Mouse (Mus musculus) limb, embryonic 13.5 days (tissue): Measurements from ENCODE around the gene Adamtsl5. TPM values are rescaled to one million over a fixed set of nuclear protein-coding genes. Genes with fewer than 3 reads are reported as not detected.

ENCODE experiments used
- ATAC-seq: fragments of 200-750 bp; cut with Nextera tagmentation; 2 replicates; pipeline ENCODE4 v1.8.0; 2017; ENCODE audit warnings: low read depth, moderate number of reproducible peaks, moderate TSS enrichment; ENCODE audit not compliant: low FRiP score
- H3K27ac ChIP-seq: fragments of 300-500 bp; sonication (generic); 2 replicates; pipeline ENCODE4 v1.5.1; 2015; ENCODE audit warnings: inconsistent platforms, mild to moderate bottlenecking, moderate library complexity
- H3K27me3 ChIP-seq: fragments of 300-500 bp; sonication (generic); 2 replicates; pipeline ENCODE4 v1.6.1; 2015; ENCODE audit warnings: mild to moderate bottlenecking, inconsistent platforms
- H3K36me3 ChIP-seq: fragments of 300-500 bp; sonication (generic); 2 replicates; pipeline ENCODE4 v1.6.1; 2015; ENCODE audit warnings: inconsistent platforms, mild to moderate bottlenecking, moderate library complexity
- H3K4me1 ChIP-seq: fragments of 300-500 bp; sonication (generic); 2 replicates; pipeline ENCODE4 v1.6.1; 2015; ENCODE audit warnings: inconsistent platforms
- H3K4me2 ChIP-seq: fragments of 300-500 bp; sonication (generic); replicated peaks from 2 replicates; pipeline ENCODE4 v1.6.1; 2015; ENCODE audit warnings: inconsistent platforms, mild to moderate bottlenecking, moderate library complexity
- H3K4me3 ChIP-seq: fragments of 300-500 bp; sonication (generic); 2 replicates; pipeline ENCODE4 v1.5.1; 2015; ENCODE audit warnings: moderate library complexity, mild to moderate bottlenecking, inconsistent platforms
- H3K9ac ChIP-seq: fragments of 300-500 bp; sonication (generic); 2 replicates; pipeline ENCODE4 v1.6.1; 2015; ENCODE audit warnings: mild to moderate bottlenecking, inconsistent platforms
- H3K9me3 ChIP-seq: fragments of 300-500 bp; sonication (generic); 2 replicates; pipeline ENCODE4 v1.6.1; 2016; ENCODE audit warnings: inconsistent platforms
- WGBS: fragments of 180-500 bp; shearing (Covaris S2); methylation state at CpG from one replicate; pipeline ENCODE4 v1.1.7; 2015; 5-methylcytosine and 5-hydroxymethylcytosine counted together
- polyA plus RNA-seq: library from polyadenylated mRNA; unstranded; fragments of >200 nt; fragmentation: Nextera tagmentation; extraction: Ambion mirVana; gene quantifications from 2 replicates; pipeline ENCODE4 v1.2.1, GENCODE M21; 2015

Gene Adamtsl5
- polyA plus RNA-seq, 1 experiment from 2014 or later = 2.0 TPM

GRCm38 (mm10) chr10:80324120-80325037, 23.8 kb downstream of the Adamtsl5 start:
- Histone ChIP-seq H3K27ac (no peak overlapping the region), H3K4me2 (peak overlapping the region; percentile 97), H3K27me3 (peaks cover 11% of the 10 kb centered on the region), H3K9me3 (no peaks in the 10 kb centered on the region), H3K4me3 (no peak overlapping the region; the same call in 1 of the 2 replicates), H3K9ac (no peak overlapping the region), H3K36me3 (no peaks in the 10 kb centered on the region), H3K4me1 (peaks cover 34% of the 10 kb centered on the region)
- WGBS = 79% methylated on average over 17 of the region's 17 CpGs
- no peak for ATAC-seq

- H3K27ac ChIP-seq = no peak overlapping the region
- H3K4me2 ChIP-seq = peak overlapping the region; percentile 97
- H3K4me3 ChIP-seq = peak overlapping the region; percentile 65
- H3K9ac ChIP-seq = peak overlapping the region; percentile 71
- H3K36me3 ChIP-seq = peaks cover 7% of the 10 kb centered on the region
- under 1% methylated on average over 46 of the region's 46 CpGs for WGBS
- ATAC-seq = peak; percentile 41; the same call in 1 of the 2 replicates
- no peaks in the 10 kb centered on the region for H3K9me3 ChIP-seq
- peaks cover 11% of the 10 kb centered on the region for H3K27me3 ChIP-seq
- peaks cover 39% of the 10 kb centered on the region for H3K4me1 ChIP-seq
Measured at GRCm38 (mm10) chr10:80323261-80324119, 24.7 kb downstream of the Adamtsl5 start.

- Histone ChIP-seq H3K4me3 (peak overlapping the region; percentile 65), H3K4me2 (peak overlapping the region; percentile 97), H3K4me1 (peaks cover 39% of the 10 kb centered on the region), H3K9ac (peak overlapping the region; percentile 71), H3K36me3 (peaks cover 13% of the 10 kb centered on the region), H3K27ac (no peak overlapping the region; the same call in 1 of the 2 replicates), H3K9me3 (no peaks in the 10 kb centered on the region), H3K27me3 (peaks cover 11% of the 10 kb centered on the region)
- WGBS = 3% methylated on average over 28 of the region's 28 CpGs
- ATAC-seq = no peak
Measured at GRCm38 (mm10) chr10:80322811-80323211, 25.4 kb downstream of the Adamtsl5 start.

- peaks cover 14% of the 10 kb centered on the region for H3K27me3 ChIP-seq
- no peaks in the 10 kb centered on the region for H3K9me3 ChIP-seq
- peak overlapping the region; percentile 97 for H3K4me2 ChIP-seq
- no peak overlapping the region for H3K27ac ChIP-seq
- ATAC-seq = no peak
- H3K36me3 ChIP-seq = peaks cover 19% of the 10 kb centered on the region
- 95% methylated on average over 21 of the region's 21 CpGs for WGBS
- H3K4me1 ChIP-seq = peaks cover 39% of the 10 kb centered on the region
- peak overlapping the region; percentile 71 for H3K9ac ChIP-seq
- peak overlapping the region; percentile 65 for H3K4me3 ChIP-seq
Measured at GRCm38 (mm10) chr10:80321670-80322581, 26.3 kb downstream of the Adamtsl5 start.

GRCm38 (mm10) chr10:80321014-80321669, 27.1 kb downstream of the Adamtsl5 start:
- WGBS = 75% methylated on average over 6 of the region's 6 CpGs
- Histone ChIP-seq H3K27me3 (peaks cover 18% of the 10 kb centered on the region), H3K9me3 (no peaks in the 10 kb centered on the region), H3K27ac (no peak overlapping the region), H3K4me3 (peak overlapping the region; percentile 86; the same call in 1 of the 2 replicates), H3K36me3 (peaks cover 19% of the 10 kb centered on the region), H3K9ac (no peak overlapping the region), H3K4me2 (peak overlapping the region; percentile 19; the same call in 1 of the 2 replicates), H3K4me1 (peaks cover 39% of the 10 kb centered on the region)
- ATAC-seq = no peak

GRCm38 (mm10) chr10:80320340-80320760, 27.9 kb downstream of the Adamtsl5 start, which contains the start of gene 2310011J03Rik:
TSS of gene 2310011J03Rik (minus strand) at chr10:80320537.
- peak within 1 kb of the TSS; percentile 55 for H3K27ac ChIP-seq
- H3K27me3 ChIP-seq = peaks cover 26% of the 10 kb centered on the region
- WGBS = under 1% methylated on average over 34 of the region's 34 CpGs
- peak within 1 kb of the TSS; percentile 86 for H3K4me3 ChIP-seq
- peak within 1 kb of the TSS; percentile 93 for H3K4me2 ChIP-seq
- peaks cover 39% of the 10 kb centered on the region for H3K4me1 ChIP-seq
- ATAC-seq = peak; percentile 57; the same call in 1 of the 2 replicates
- H3K36me3 ChIP-seq = peaks cover 19% of the 10 kb centered on the region
- peak within 1 kb of the TSS; percentile 82 for H3K9ac ChIP-seq
- no peaks in the 10 kb centered on the region for H3K9me3 ChIP-seq

- 52% methylated on average over 10 of the region's 10 CpGs for WGBS
- 0 out of 2 replicates have a peak overlapping the region, but pooled peaks have one; percentile 31 for H3K9ac ChIP-seq
- H3K27me3 ChIP-seq = peaks cover 60% of the 10 kb centered on the region
- H3K36me3 ChIP-seq = peaks cover 19% of the 10 kb centered on the region
- no peak for ATAC-seq
- no peak overlapping the region for H3K4me2 ChIP-seq
- H3K27ac ChIP-seq = no peak overlapping the region
- H3K4me1 ChIP-seq = peaks cover 20% of the 10 kb centered on the region
- H3K9me3 ChIP-seq = no peaks in the 10 kb centered on the region
- H3K4me3 ChIP-seq = no peak overlapping the region
Measured at GRCm38 (mm10) chr10:80317011-80317410, 31.2 kb downstream of the Adamtsl5 start.

- no peak for ATAC-seq
- no peak overlapping the region; the same call in 1 of the 2 replicates for H3K9ac ChIP-seq
Measured at GRCm38 (mm10) chr10:80316359-80316781, 31.8 kb downstream of the Adamtsl5 start.

GRCm38 (mm10) chr10:80315315-80315714, 32.9 kb downstream of the Adamtsl5 start:
- H3K27me3 ChIP-seq = peaks cover 76% of the 10 kb centered on the region
- no peak overlapping the region for H3K4me3 ChIP-seq
- peaks cover 19% of the 10 kb centered on the region for H3K36me3 ChIP-seq
- H3K27ac ChIP-seq = no peak overlapping the region
- 44% methylated on average over 27 of the region's 27 CpGs for WGBS
- H3K9me3 ChIP-seq = no peaks in the 10 kb centered on the region
- H3K4me2 ChIP-seq = no peak overlapping the region
- no peak for ATAC-seq
- H3K4me1 ChIP-seq = peaks cover 13% of the 10 kb centered on the region
- H3K9ac ChIP-seq = 0 out of 2 replicates have a peak overlapping the region, but pooled peaks have one; percentile 31

More at GRCm38 (mm10) chr10:80316359-80316781, 31.8 kb downstream of the Adamtsl5 start:
- peaks cover 66% of the 10 kb centered on the region for H3K27me3 ChIP-seq
- peaks cover 19% of the 10 kb centered on the region for H3K36me3 ChIP-seq
- WGBS = 19% methylated on average over 11 of the region's 11 CpGs
- no peak overlapping the region for H3K4me3 ChIP-seq
- H3K4me1 ChIP-seq = peaks cover 15% of the 10 kb centered on the region
- no peaks in the 10 kb centered on the region for H3K9me3 ChIP-seq
- H3K27ac ChIP-seq = no peak overlapping the region
- no peak overlapping the region for H3K4me2 ChIP-seq

GRCm38 (mm10) chr10:80314494-80315001, 33.7 kb downstream of the Adamtsl5 start:
- no peak overlapping the region for H3K4me2 ChIP-seq
- H3K36me3 ChIP-seq = peaks cover 19% of the 10 kb centered on the region
- 0 out of 2 replicates have a peak overlapping the region, but pooled peaks have one; percentile 2 for H3K4me3 ChIP-seq
- no peak overlapping the region for H3K27ac ChIP-seq
- H3K9me3 ChIP-seq = no peaks in the 10 kb centered on the region
- 0 out of 2 replicates have a peak overlapping the region, but pooled peaks have one; percentile 31 for H3K9ac ChIP-seq
- peaks cover 83% of the 10 kb centered on the region for H3K27me3 ChIP-seq
- no peak for ATAC-seq
- 47% methylated on average over 16 of the region's 16 CpGs for WGBS
- peaks cover 9% of the 10 kb centered on the region for H3K4me1 ChIP-seq
